Mouse (Mus musculus) hindbrain, embryonic 10.5 days (tissue): ENCODE measurements around the gene Zic2. TPM values are rescaled to one million over a fixed set of nuclear protein-coding genes. Genes with fewer than 3 reads are reported as not detected.
"Not testable (repeated sequence)": the region's sequence is repeated elsewhere in the genome, so short reads cannot be mapped to it uniquely, and the experiment has no call there.

Experiments
- DNase-seq: peaks from one replicate; pipeline ENCODE4 v3.0.0-alpha.2; 2017; ENCODE audit warnings: low spot score
- H3K27ac ChIP-seq: fragments of 300-500 bp; sonication (generic); 2 replicates; pipeline ENCODE4 v1.5.1; 2016; ENCODE audit warnings: mild to moderate bottlenecking, moderate library complexity
- H3K27me3 ChIP-seq: fragments of 300-500 bp; sonication (generic); 2 replicates; pipeline ENCODE4 v1.6.1; 2016; ENCODE audit warnings: mild to moderate bottlenecking; ENCODE audit not compliant: poor library complexity, insufficient read depth, severe bottlenecking
- H3K36me3 ChIP-seq: fragments of 300-500 bp; sonication (generic); 2 replicates; pipeline ENCODE4 v1.6.1; 2016; ENCODE audit warnings: mild to moderate bottlenecking, moderate library complexity
- H3K4me1 ChIP-seq: fragments of 300-500 bp; sonication (generic); replicated peaks from 2 replicates; pipeline ENCODE4 v1.6.1; 2016; ENCODE audit warnings: mild to moderate bottlenecking
- H3K4me3 ChIP-seq: fragments of 300-500 bp; sonication (generic); 2 replicates; pipeline ENCODE4 v1.5.1; 2016; ENCODE audit warnings: mild to moderate bottlenecking, moderate library complexity
- H3K9me3 ChIP-seq: fragments of 300-500 bp; sonication (generic); 2 replicates; pipeline ENCODE4 v1.6.1; 2016; ENCODE audit warnings: mild to moderate bottlenecking, moderate library complexity
- WGBS: fragments of 180-500 bp; shearing (Covaris S2); methylation state at CpG from one replicate; pipeline ENCODE4 v1.1.7; 2016; 5-methylcytosine and 5-hydroxymethylcytosine counted together
- polyA plus RNA-seq: library from polyadenylated mRNA; unstranded; fragments of >200 nt; fragmentation: Nextera tagmentation; extraction: Ambion mirVana; gene quantifications from 2 replicates; pipeline ENCODE4 v1.2.1, GENCODE M21; 2016

Zic2 gene
- polyA plus RNA-seq, 1 experiment from 2014 or later, result 7.2 TPM

- H3K9me3 ChIP-seq, result no peaks in the 10 kb centered on the region
- H3K4me3 ChIP-seq, result peak overlapping the region; percentile 41
- peak; percentile 90 for DNase-seq
- 2% methylated on average over 32 of the region's 32 CpGs for WGBS
- peaks cover 73% of the 10 kb centered on the region for H3K4me1 ChIP-seq
- H3K27me3 ChIP-seq, result peaks cover 72% of the 10 kb centered on the region
- no peaks in the 10 kb centered on the region for H3K36me3 ChIP-seq
- peak overlapping the region; percentile 97 for H3K27ac ChIP-seq
Observed at GRCm38 (mm10) chr14:122453388-122453995, 21.7 kb upstream of the Zic2 start.

GRCm38 (mm10) chr14:122453996-122454738 is 21.1 kb upstream of the Zic2 start:
- peak; percentile 50 for DNase-seq
- WGBS, result 6% methylated on average over 12 of the region's 12 CpGs
- H3K27me3 ChIP-seq, result peaks cover 72% of the 10 kb centered on the region

GRCm38 (mm10) chr14:122454901-122455561 is 20.2 kb upstream of the Zic2 start:
- Histone ChIP-seq H3K27me3 (peaks cover 72% of the 10 kb centered on the region), H3K27ac (peak overlapping the region; percentile 97), H3K4me1 (peaks cover 69% of the 10 kb centered on the region), H3K36me3 (no peaks in the 10 kb centered on the region), H3K9me3 (no peaks in the 10 kb centered on the region), H3K4me3 (no peak overlapping the region)
- DNase-seq, result peak; percentile 35
- 19% methylated on average over 10 of the region's 10 CpGs for WGBS

More at GRCm38 (mm10) chr14:122453996-122454738, 21.1 kb upstream of the Zic2 start:
- Histone ChIP-seq H3K4me1 (peaks cover 73% of the 10 kb centered on the region), H3K36me3 (no peaks in the 10 kb centered on the region), H3K27ac (peak overlapping the region; percentile 97), H3K9me3 (no peaks in the 10 kb centered on the region), H3K4me3 (peak overlapping the region; percentile 41; the same call in 1 of the 2 replicates)

- Histone ChIP-seq H3K27ac (peak overlapping the region; percentile 97), H3K4me3 (no peak overlapping the region), H3K9me3 (no peaks in the 10 kb centered on the region), H3K4me1 (peaks cover 66% of the 10 kb centered on the region), H3K36me3 (no peaks in the 10 kb centered on the region), H3K27me3 (peaks cover 72% of the 10 kb centered on the region)
- DNase-seq, result no peak
- 29% methylated on average over 4 of the region's 4 CpGs for WGBS
Observed at GRCm38 (mm10) chr14:122455562-122455958, 19.7 kb upstream of the Zic2 start.

- peaks cover 78% of the 10 kb centered on the region for H3K27me3 ChIP-seq
- DNase-seq, H3K36me3 ChIP-seq, H3K9me3 ChIP-seq, H3K27ac ChIP-seq: not testable (repeated sequence)
- WGBS, result 69% methylated on average over 12 of the region's 12 CpGs
- H3K4me3 ChIP-seq, result peak overlapping the region; percentile 72
- H3K4me1 ChIP-seq, result peaks cover 55% of the 10 kb centered on the region
Observed at GRCm38 (mm10) chr14:122459332-122459731, 15.9 kb upstream of the Zic2 start.

- DNase-seq, result no peak
- H3K9me3 ChIP-seq, result no peaks in the 10 kb centered on the region
- WGBS, result 83% methylated on average over 1 of the region's 1 CpGs
- 0 out of 2 replicates have a peak, but pooled peaks cover 5% of the 10 kb centered on the region for H3K36me3 ChIP-seq
- H3K27me3 ChIP-seq, result peaks cover 80% of the 10 kb centered on the region
- peak overlapping the region; percentile 72 for H3K4me3 ChIP-seq
- peaks cover 55% of the 10 kb centered on the region for H3K4me1 ChIP-seq
- peak overlapping the region; percentile 95 for H3K27ac ChIP-seq
Observed at GRCm38 (mm10) chr14:122459776-122460175, 15.5 kb upstream of the Zic2 start.

- DNase-seq, result no peak
- 0 out of 2 replicates have a peak, but pooled peaks cover 5% of the 10 kb centered on the region for H3K36me3 ChIP-seq
- H3K27ac ChIP-seq, result peak overlapping the region; percentile 95
- 41% methylated on average over 5 of the region's 5 CpGs for WGBS
- peaks cover 80% of the 10 kb centered on the region for H3K27me3 ChIP-seq
- peaks cover 57% of the 10 kb centered on the region for H3K4me1 ChIP-seq
- H3K4me3 ChIP-seq, result peak overlapping the region; percentile 72
- H3K9me3 ChIP-seq, result no peaks in the 10 kb centered on the region
Observed at GRCm38 (mm10) chr14:122460226-122460625, 15.0 kb upstream of the Zic2 start.

GRCm38 (mm10) chr14:122461500-122461899 is 13.7 kb upstream of the Zic2 start:
- Histone ChIP-seq H3K4me3 (peak overlapping the region; percentile 72), H3K36me3 (0 out of 2 replicates have a peak, but pooled peaks cover 5% of the 10 kb centered on the region), H3K27ac (peak overlapping the region; percentile 95), H3K9me3 (no peaks in the 10 kb centered on the region), H3K27me3 (peaks cover 82% of the 10 kb centered on the region), H3K4me1 (peaks cover 55% of the 10 kb centered on the region)
- no peak for DNase-seq
- WGBS, result 23% methylated on average over 3 of the region's 3 CpGs

GRCm38 (mm10) chr14:122461966-122462365 is 13.3 kb upstream of the Zic2 start:
- peak overlapping the region; percentile 72 for H3K4me3 ChIP-seq
- H3K27me3 ChIP-seq, result peaks cover 86% of the 10 kb centered on the region
- H3K27ac ChIP-seq, result peak overlapping the region; percentile 95
- H3K9me3 ChIP-seq, result no peaks in the 10 kb centered on the region
- WGBS, result 3% methylated on average over 9 of the region's 9 CpGs
- H3K4me1 ChIP-seq, result peaks cover 54% of the 10 kb centered on the region
- H3K36me3 ChIP-seq, result 0 out of 2 replicates have a peak, but pooled peaks cover 5% of the 10 kb centered on the region
- peak; percentile 49 for DNase-seq

GRCm38 (mm10) chr14:122462689-122463079 is 12.6 kb upstream of the Zic2 start:
- DNase-seq, result peak; percentile 56
- 2% methylated on average over 17 of the region's 17 CpGs for WGBS

GRCm38 (mm10) chr14:122463080-122463691 is 12.0 kb upstream of the Zic2 start:
- Histone ChIP-seq H3K27me3 (peaks cover 99% of the 10 kb centered on the region), H3K9me3 (no peaks in the 10 kb centered on the region), H3K27ac (peak overlapping the region; percentile 95), H3K4me1 (peaks cover 59% of the 10 kb centered on the region), H3K4me3 (peak overlapping the region; percentile 72), H3K36me3 (0 out of 2 replicates have a peak, but pooled peaks cover 5% of the 10 kb centered on the region)
- DNase-seq, result peak; percentile 58
- under 1% methylated on average over 40 of the region's 40 CpGs for WGBS

More at GRCm38 (mm10) chr14:122462689-122463079, 12.6 kb upstream of the Zic2 start:
- Histone ChIP-seq H3K36me3 (0 out of 2 replicates have a peak, but pooled peaks cover 5% of the 10 kb centered on the region), H3K9me3 (no peaks in the 10 kb centered on the region), H3K4me3 (peak overlapping the region; percentile 72), H3K4me1 (peaks cover 54% of the 10 kb centered on the region), H3K27me3 (peaks cover 94% of the 10 kb centered on the region), H3K27ac (peak overlapping the region; percentile 95)

- peaks cover 100% of the 10 kb centered on the region for H3K27me3 ChIP-seq
- H3K4me3 ChIP-seq, result peak overlapping the region; percentile 72
- H3K36me3 ChIP-seq, H3K9me3 ChIP-seq: not testable (repeated sequence)
- peaks cover 65% of the 10 kb centered on the region for H3K4me1 ChIP-seq
- DNase-seq, result peak; percentile 79
- H3K27ac ChIP-seq, result peak overlapping the region; percentile 95
- WGBS, result under 1% methylated on average over 57 of the region's 58 CpGs
Observed at GRCm38 (mm10) chr14:122463734-122464341, 11.4 kb upstream of the Zic2 start.
